Mouse (Mus musculus) spleen, postnatal 14 days (tissue): ENCODE data around the gene Cox17.

ENCODE experiments used
- DNase-seq, 2 experiments: peaks; one replicate each; pipeline ENCODE4 v3.0.0; 2021 to 2022; ENCODE audit warnings: low spot score in 2 of 2

Gene Cox17

GRCm38 (mm10) chr16:38371705-38372296 is 25.0 kb downstream of the Cox17 start:
- DNase-seq: peak in 1 of 2 experiments; percentile 48

- no peak for DNase-seq
These were observed 26.1 kb downstream of the Cox17 start for GRCm38 (mm10) chr16:38372876-38373275.

- no peak for DNase-seq
These were observed 26.6 kb downstream of the Cox17 start for GRCm38 (mm10) chr16:38373439-38373838.

- DNase-seq: no peak
These were observed 27.1 kb downstream of the Cox17 start for GRCm38 (mm10) chr16:38373941-38374340.

GRCm38 (mm10) chr16:38374379-38375140 is 27.8 kb downstream of the Cox17 start:
- peak; percentile 49 to 53 for DNase-seq

- no peak for DNase-seq
These were observed 28.4 kb downstream of the Cox17 start for GRCm38 (mm10) chr16:38375182-38375581.

GRCm38 (mm10) chr16:38376163-38376840 is 29.5 kb downstream of the Cox17 start:
- DNase-seq: no peak

GRCm38 (mm10) chr16:38376841-38377249 is 30.1 kb downstream of the Cox17 start:
- no peak for DNase-seq

GRCm38 (mm10) chr16:38377546-38377945 is 30.8 kb downstream of the Cox17 start:
- DNase-seq: no peak

GRCm38 (mm10) chr16:38378591-38378990 is 31.8 kb downstream of the Cox17 start:
- DNase-seq: no peak

GRCm38 (mm10) chr16:38379088-38379487 is 32.3 kb downstream of the Cox17 start:
- DNase-seq: no peak

- DNase-seq: no peak
These were observed 32.7 kb downstream of the Cox17 start for GRCm38 (mm10) chr16:38379493-38379892.

GRCm38 (mm10) chr16:38379926-38380325 is 33.1 kb downstream of the Cox17 start:
- DNase-seq: no peak

GRCm38 (mm10) chr16:38383683-38384082 is 36.9 kb downstream of the Cox17 start:
- DNase-seq: no peak

- DNase-seq: no peak
These were observed 38.4 kb downstream of the Cox17 start for GRCm38 (mm10) chr16:38385184-38385634.

GRCm38 (mm10) chr16:38385700-38386099 is 38.9 kb downstream of the Cox17 start:
- DNase-seq: no peak

GRCm38 (mm10) chr16:38387389-38387788 is 40.6 kb downstream of the Cox17 start:
- no peak for DNase-seq

- no peak for DNase-seq
These were observed 42.0 kb downstream of the Cox17 start for GRCm38 (mm10) chr16:38388757-38389156.

GRCm38 (mm10) chr16:38389284-38389893 is 42.6 kb downstream of the Cox17 start:
- no peak for DNase-seq

GRCm38 (mm10) chr16:38390322-38390721 is 43.5 kb downstream of the Cox17 start:
- no peak for DNase-seq

- no peak for DNase-seq
These were observed 45.5 kb downstream of the Cox17 start for GRCm38 (mm10) chr16:38392126-38392894.
